Mouse (Mus musculus): Measurements from ENCODE around the gene Dock1. TPM values are rescaled to one million over a fixed set of nuclear protein-coding genes. Genes with fewer than 3 reads are reported as not detected.

Gene Dock1
- total RNA-seq, 2 experiments from 2014 or later: 8.3 to 9.4 TPM

- DNase-seq: no peak
Measured at GRCm38 (mm10) chr7:134840066-134840465, 169.6 kb downstream of the Dock1 start.

GRCm38 (mm10) chr7:134842751-134843150 is 172.3 kb downstream of the Dock1 start:
- no peak for DNase-seq

- no peak for DNase-seq
Measured at GRCm38 (mm10) chr7:134862000-134862399, 191.5 kb downstream of the Dock1 start.

GRCm38 (mm10) chr7:134864175-134864574 is 193.7 kb downstream of the Dock1 start:
- DNase-seq: no peak

- DNase-seq: no peak
Measured at GRCm38 (mm10) chr7:134872511-134872910, 202.1 kb downstream of the Dock1 start.

GRCm38 (mm10) chr7:134872981-134873380 is 202.5 kb downstream of the Dock1 start:
- no peak for DNase-seq

DNA sequence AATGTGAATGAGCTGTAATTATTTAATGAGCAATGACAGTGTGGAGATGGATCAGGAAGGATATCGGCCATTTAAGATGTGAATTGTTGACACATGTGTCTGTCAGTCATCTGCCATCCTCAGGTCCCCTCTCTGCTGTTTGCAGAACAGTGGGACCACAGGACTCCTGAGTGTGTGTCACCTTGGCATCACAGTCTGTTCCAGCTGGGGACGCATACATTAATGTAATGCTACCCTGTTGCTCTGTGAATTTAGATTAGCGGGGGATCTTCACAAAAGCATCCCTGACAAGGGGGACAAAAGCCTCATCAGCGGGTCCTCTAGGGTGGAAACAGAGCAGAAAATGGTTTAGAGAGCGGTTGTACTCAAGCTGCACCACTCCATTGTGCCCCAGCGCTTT is 208.5 kb downstream of the Dock1 start:
- DNase-seq: no peak

DNA sequence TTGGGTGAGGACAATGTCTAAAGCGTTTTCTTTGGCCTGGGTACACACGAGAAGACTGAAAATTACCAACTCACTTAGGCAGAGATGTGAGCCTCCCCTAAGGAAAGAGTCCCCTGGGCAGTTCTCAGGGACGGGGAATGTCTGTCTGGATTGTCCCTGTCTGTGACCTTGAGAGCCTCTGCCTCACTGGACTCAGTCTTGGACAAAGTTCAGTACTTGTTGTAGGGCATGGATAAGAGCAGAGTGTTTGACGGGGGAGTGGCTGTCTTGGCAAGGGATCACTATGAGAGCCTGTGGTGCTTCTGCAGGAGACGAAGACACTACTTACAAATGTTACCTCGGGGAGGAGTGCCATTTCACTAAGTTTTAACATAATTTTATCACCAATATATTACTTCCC is 210.0 kb downstream of the Dock1 start:
- DNase-seq: no peak

- no peak for DNase-seq
Measured at GRCm38 (mm10) chr7:134883516-134883915, 213.1 kb downstream of the Dock1 start.

DNA sequence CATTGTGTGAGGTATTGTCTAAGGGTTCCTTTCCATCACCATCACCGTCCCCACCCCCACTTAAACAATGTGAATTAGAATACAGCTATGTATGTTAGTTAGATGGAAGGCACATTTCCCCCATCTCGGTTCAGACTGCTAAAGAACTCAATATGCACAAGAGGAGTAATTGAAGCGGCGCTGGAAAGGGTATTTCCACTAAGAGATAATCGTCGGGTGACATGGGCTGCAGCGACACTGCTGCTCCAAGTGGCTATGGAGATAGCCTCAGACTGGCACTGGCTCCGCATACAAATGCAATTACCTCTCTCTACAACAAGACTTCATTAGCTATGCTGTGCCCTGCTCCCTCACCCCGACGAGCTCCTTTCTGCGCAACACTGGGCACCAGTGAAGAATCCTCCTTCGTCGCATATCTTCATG is 222.0 kb downstream of the Dock1 start:
- no peak for DNase-seq

- no peak for DNase-seq
Measured at GRCm38 (mm10) chr7:134892972-134893371, 222.5 kb downstream of the Dock1 start.

DNA sequence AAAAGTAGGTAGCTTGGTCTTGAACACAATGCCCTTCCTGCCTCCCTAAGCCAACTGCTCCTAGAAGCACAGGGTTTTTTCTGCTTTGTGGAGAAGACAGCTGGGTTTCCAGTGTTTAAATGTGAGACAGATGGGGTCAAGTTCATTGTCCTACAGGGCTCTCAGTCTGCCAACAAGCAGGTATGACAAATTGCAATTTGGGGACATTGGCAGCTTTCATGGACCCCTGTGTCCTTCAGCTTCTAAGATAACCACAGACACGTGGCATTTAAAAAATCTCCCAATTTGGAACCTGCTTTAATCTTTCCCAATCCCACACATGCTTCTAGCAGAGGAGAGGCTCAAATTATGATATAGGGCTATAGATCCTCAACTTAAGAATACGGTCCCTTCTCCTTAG is 224.2 kb downstream of the Dock1 start:
- no peak for DNase-seq

GRCm38 (mm10) chr7:134899462-134899861 is 229.0 kb downstream of the Dock1 start:
- no peak for DNase-seq

DNA sequence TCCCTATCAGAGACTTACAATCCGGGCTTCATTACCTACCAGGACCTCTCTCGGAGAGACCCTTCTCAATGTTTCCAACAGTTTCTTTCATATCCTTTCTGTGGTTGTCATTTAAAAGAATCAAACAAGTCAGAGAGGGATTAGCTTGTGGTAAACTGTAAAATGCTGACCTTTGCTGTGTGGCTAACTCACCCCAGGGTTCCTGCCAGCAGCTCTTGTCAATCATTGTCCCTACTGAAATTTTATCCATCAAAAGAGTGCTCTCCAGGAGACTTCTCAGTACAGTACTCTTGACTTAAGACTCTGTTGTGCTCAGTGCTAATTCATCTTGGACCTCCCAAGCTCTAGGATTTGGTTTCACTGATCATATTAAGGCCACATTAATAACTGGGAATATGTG is 231.5 kb downstream of the Dock1 start:
- no peak for DNase-seq

GRCm38 (mm10) chr7:134931886-134932285 is 261.4 kb downstream of the Dock1 start:
- no peak for DNase-seq

- no peak for DNase-seq
Measured at GRCm38 (mm10) chr7:134937471-134937926, 267.0 kb downstream of the Dock1 start.

DNA sequence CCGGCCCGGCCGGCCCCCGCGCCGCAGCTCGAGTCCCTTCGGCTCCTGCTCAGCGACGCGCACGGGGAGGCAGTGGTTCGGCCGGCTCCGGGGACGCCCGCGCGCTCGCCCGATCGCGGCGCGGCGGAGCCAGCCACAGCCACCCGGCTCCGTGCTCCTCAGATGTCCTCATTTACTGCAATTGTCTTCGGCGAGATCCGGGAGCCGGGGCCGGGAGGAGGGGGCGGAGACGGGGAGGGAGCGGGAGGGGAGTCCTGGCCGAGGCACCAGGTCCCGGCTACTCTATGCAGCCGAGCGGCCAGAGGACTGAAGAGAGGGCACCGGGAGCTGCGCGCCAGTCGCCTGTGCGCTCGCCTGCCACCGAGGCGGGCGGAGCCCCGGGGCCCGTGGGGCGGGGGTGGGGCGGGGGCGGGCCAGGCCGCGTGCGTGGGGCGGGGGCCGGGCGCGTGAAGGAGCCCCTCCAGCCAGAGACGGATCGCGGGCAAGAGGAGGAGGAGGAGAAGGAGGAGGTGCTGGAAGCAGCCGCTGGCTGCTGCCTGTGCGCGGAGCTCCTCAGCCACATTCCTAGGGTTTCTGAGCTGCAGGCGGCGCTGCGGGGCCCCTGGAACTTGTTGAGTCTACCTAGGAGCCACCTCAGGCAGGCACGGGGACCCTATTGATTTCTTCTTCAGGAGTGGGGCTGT is 267.6 kb downstream of the Dock1 start, which contains the start of gene Fam196a:
Fam196a (minus strand) TSS at position 504 of the 683 bp plus-strand sequence.
- DNase-seq: peak; percentile 25

DNA sequence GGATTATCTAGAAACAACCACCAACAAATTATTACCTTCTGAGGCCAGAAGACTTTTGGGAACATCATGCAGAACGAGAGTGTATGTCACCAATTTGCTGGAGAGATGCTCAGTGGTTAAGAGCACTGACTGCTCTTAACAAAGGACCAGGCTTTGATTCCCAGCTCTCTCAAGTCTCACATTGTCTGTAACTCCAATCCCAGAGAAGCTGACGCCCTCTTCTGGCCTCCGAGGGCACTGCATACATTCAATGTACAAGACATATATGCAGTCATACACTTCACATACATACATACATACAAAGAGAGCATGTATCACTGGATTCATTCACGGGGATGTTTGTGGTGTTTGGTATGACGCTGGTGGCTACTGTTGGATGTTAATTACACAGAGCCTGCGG is 271.4 kb downstream of the Dock1 start:
- DNase-seq: no peak

- DNase-seq: no peak
Measured at GRCm38 (mm10) chr7:134943063-134943462, 272.6 kb downstream of the Dock1 start.

DNA sequence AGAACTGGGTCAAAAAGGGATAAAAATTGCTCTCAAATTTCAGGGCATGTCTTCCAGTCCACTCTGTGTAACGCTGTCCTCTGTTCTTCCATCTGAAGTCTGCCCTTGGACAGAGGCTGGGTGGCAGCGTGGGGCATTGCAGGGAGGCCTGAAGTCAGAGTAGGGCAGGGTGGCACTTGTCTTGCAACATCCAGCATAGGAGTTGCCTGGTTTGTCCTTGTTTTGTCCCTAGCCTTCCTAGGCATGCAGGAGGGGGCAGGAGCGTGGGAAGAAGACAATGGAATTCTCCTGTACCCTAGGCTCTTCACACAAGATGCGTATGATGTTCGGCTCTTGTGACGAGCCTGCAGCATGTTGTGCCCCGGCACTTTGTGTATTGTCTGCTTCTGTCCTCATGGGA is 273.2 kb downstream of the Dock1 start:
- no peak for DNase-seq

DNA sequence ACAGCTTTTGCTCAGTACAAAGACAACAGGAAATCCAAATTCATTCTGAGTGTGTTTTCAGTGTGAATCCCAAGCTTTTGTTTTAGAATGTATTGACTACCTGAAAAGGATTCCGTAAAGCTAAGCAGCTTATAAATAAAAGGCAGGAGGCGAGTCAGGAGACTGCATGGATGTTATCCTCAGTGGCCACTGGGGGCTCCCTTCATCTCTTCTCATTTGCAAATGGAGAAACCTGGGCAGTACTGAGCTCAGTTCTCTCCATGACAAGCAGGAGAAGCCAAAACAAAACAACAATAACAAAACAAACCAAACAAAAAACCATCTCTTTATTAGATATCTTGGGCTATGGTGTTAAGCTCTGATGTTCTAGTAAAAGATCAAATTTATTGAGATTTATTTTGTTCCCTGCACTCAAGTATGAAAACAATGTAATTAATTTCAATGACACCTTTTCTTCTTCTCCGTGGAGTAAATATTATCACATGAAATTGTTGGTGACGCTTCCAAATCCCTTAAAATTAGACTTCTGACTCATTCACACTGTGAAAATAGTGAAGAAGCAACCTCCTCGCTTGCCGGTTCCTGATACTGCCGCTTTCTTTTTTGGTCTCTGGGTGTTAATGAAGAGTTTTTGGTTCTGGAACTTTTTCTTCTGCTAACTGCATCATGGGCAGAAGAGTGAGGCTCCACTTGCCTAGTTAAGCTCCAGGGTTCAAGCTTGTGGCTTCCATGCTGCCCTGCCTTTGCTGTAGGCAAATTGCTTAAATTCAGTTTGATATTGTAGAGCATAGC is 275.7 kb downstream of the Dock1 start:
- no peak for DNase-seq

DNA sequence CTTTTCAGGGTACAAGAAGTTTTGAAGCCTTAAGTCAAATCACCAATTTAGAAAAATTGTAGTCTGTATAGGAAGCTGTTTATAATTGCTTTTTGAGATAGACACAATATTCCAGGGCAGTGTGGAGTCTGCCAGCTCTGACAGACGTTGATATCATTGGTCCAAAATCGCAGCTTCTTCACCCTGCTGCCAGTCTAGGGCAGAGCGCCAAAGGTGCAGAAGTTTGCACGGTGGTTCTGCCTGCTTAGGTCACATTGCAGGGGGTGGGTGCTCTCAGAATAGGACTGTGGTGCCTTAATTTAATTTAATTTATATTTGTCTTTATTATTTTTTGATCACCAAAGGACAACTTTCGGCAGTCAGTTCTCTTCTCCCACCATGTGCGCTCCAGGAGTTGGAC is 288.6 kb downstream of the Dock1 start:
- no peak for DNase-seq

DNA sequence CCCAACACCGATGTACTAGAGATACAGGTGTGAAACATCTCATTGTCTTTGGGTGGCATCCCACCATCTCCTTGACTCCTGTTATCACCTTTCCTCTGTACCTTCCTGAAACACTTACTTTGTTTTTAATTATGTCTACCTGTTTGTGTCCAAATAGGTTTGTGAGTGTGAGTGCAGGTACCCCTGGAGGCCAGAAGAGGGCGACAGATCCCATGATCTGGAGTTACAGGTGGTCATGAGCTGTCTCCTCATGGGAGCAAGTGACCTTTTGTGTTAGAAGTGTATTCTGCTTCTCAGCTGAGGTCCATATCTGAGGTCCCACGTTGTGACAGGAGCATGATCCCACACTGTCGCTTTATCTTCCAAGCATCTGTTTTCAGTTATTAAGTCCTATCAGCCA is 290.4 kb downstream of the Dock1 start:
- DNase-seq: no peak

GRCm38 (mm10) chr7:134961608-134962007 is 291.2 kb downstream of the Dock1 start:
- DNase-seq: no peak
